Mouse (Mus musculus): ENCODE measurements around the gene Pramel7.

GRCm38 (mm10) chr2:87515046-87515445 is 18.2 kb upstream of the Pramel7 start:
- no peak for TF ChIP-seq CTCF (conservative IDR thresholded peaks at IDR 0.05; ENCODE audit: low read length)
- TF ChIP-seq POU5F1 (IDR thresholded peaks at IDR 0.05; ENCODE audit: borderline replicate concordance, low read length) = no peak

Measured in E14TG2a.4 (cell line).